Mouse (Mus musculus) heart, postnatal 0 days (tissue): ENCODE results near the gene 4930469K13Rik. TPM values are rescaled to one million over a fixed set of nuclear protein-coding genes. Genes with fewer than 3 reads are reported as not detected.

Experiments
- ATAC-seq: fragments of 200-750 bp; cut with Nextera tagmentation; 2 replicates; pipeline ENCODE4 v1.8.0; 2017; ENCODE audit warnings: low read depth, moderate number of reproducible peaks, moderate library complexity; ENCODE audit not compliant: insufficient read depth
- DNase-seq: peaks from one replicate; pipeline ENCODE4 v3.0.0-alpha.2; 2016; ENCODE audit warnings: low spot score
- H3K27ac ChIP-seq: fragments of 300-500 bp; sonication (generic); 2 replicates; pipeline ENCODE4 v1.5.1; 2014; ENCODE audit warnings: low read depth, mild to moderate bottlenecking
- H3K27me3 ChIP-seq: fragments of 300-500 bp; sonication (generic); 2 replicates; pipeline ENCODE4 v1.6.1; 2014; ENCODE audit warnings: low read length, mixed read lengths; ENCODE audit not compliant: control insufficient read depth, insufficient read depth
- H3K36me3 ChIP-seq: fragments of 300-500 bp; sonication (generic); replicated peaks from 2 replicates; pipeline ENCODE4 v1.6.1; 2014; ENCODE audit warnings: low read length, mixed read lengths; ENCODE audit not compliant: control insufficient read depth, insufficient read depth
- H3K4me1 ChIP-seq: fragments of 300-500 bp; sonication (generic); 2 replicates; pipeline ENCODE4 v1.6.1; 2014; ENCODE audit warnings: antibody characterized with exemption; ENCODE audit not compliant: control insufficient read depth, insufficient read depth
- H3K4me2 ChIP-seq: fragments of 300-500 bp; sonication (generic); 2 replicates; pipeline ENCODE4 v1.6.1; 2014; ENCODE audit warnings: low read depth, mild to moderate bottlenecking, low read length, moderate library complexity
- H3K4me3 ChIP-seq: fragments of 300-500 bp; sonication (generic); 2 replicates; pipeline ENCODE4 v1.5.1; 2014; ENCODE audit warnings: low read depth, low read length
- H3K9ac ChIP-seq: fragments of 300-500 bp; sonication (generic); replicated peaks from 2 replicates; pipeline ENCODE4 v1.6.1; 2014; ENCODE audit warnings: low read depth, low read length, mixed read lengths
- H3K9me3 ChIP-seq: fragments of 300-500 bp; sonication (generic); replicated peaks from 2 replicates; pipeline ENCODE4 v1.6.1; 2016; ENCODE audit warnings: low read length; ENCODE audit not compliant: control insufficient read depth
- CTCF ChIP-seq: IDR thresholded peaks from 2 replicates; pipeline ENCODE4 v1.5.1; 2016; ENCODE audit warnings: antibody characterized with exemption, control low read depth, low read depth
- EP300 ChIP-seq: IDR thresholded peaks from 2 replicates; pipeline ENCODE4 v1.6.1; 2016; ENCODE audit warnings: antibody characterized with exemption, low read depth
- WGBS: fragments of 180-500 bp; shearing (Covaris S2); extraction: QIAGEN DNeasy Blood & Tissue Kit; methylation state at CpG from one replicate; pipeline ENCODE4 v1.1.7; 2014; 5-methylcytosine and 5-hydroxymethylcytosine counted together
- polyA plus RNA-seq: library from polyadenylated mRNA; unstranded; fragments of >200 nt; fragmentation: Nextera tagmentation; extraction: Ambion mirVana; gene quantifications from 2 replicates; pipeline ENCODE4 v1.2.1, GENCODE M21; 2015
- total RNA-seq: library from RNA; depleted of rRNA; stranded (reverse); fragments of >200 nt; gene quantifications from 2 replicates; pipeline ENCODE4 v1.2.3, GENCODE M21; 2014; ENCODE audit warnings: low replicate concordance

The 4930469K13Rik gene
- total and polyA plus RNA-seq, 2 experiments from 2014 or later = not detected

DNA sequence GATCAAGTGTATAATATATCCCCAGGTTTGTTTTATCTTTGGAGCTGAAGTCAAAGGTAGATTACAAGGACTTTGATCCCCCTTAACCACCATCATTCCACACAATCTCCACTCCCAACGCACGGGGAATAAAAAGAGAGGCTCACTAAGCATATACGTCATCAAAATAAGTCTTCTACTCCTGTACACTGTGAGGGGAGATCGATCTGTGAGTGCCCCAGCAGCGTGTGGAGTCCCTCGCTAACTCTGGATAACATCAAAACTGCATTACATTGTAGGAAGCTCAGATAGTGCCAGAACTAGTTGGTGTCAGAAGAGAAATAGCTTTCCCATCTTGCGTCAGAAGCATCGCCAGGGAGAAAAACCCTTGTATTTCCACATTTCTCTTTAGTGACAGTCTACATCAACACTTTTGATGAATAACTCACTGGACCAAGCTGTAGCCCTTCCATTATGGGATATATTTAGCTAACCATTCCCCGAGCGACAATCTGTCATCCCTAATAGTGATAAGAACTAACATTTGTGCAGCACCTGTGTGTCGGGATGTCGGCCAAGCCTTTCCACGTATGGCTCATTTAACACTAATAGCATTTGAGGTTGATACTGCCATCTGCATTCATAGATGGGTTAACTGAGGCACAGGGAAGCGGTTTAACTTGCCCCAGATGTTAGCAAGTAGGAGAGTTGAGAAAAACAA lies 123.9 kb downstream of the 4930469K13Rik start:
- no peak overlapping the region for H3K9ac ChIP-seq
- no peak for DNase-seq
- H3K9me3 ChIP-seq = no peaks in the 10 kb centered on the region
- no peak overlapping the region for H3K4me3 ChIP-seq
- H3K36me3 ChIP-seq = no peaks in the 10 kb centered on the region
- no peak overlapping the region for H3K4me2 ChIP-seq
- no peak for ATAC-seq
- WGBS = 54% methylated on average over 14 of the region's 14 CpGs
- no peaks in the 10 kb centered on the region for H3K4me1 ChIP-seq
- TF ChIP-seq CTCF (no peak), EP300 (no peak)
- H3K27ac ChIP-seq = no peak overlapping the region
- no peaks in the 10 kb centered on the region for H3K27me3 ChIP-seq

DNA sequence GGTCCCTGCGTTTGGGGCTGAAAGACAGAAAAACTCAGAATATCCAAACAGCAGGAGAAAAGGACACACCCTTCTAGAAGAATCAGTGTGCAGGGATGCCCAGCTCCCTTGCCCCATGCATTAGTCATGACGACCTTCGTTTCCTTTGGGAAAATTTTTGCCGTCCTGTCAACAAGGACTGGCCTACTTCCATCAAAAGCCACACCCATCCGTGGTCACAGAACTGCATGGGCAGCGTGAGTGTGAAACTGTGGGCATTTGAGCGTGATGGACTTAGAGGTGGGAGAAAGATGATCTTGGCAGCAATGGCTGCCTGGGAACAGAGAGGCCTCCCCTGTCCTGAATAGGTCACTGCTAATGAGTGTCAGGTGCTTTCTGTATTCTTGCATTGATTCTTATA lies 126.2 kb downstream of the 4930469K13Rik start:
- Histone ChIP-seq H3K27me3 (no peaks in the 10 kb centered on the region), H3K36me3 (no peaks in the 10 kb centered on the region), H3K4me3 (no peak overlapping the region), H3K4me1 (no peaks in the 10 kb centered on the region), H3K27ac (no peak overlapping the region), H3K9me3 (no peaks in the 10 kb centered on the region), H3K9ac (no peak overlapping the region), H3K4me2 (no peak overlapping the region)
- TF ChIP-seq CTCF (no peak), EP300 (no peak)
- ATAC-seq (no peak), DNase-seq (no peak)
- WGBS = 67% methylated on average over 7 of the region's 7 CpGs

GRCm38 (mm10) chr11:33969199-33969598 lies 129.2 kb downstream of the 4930469K13Rik start:
- Histone ChIP-seq H3K27ac (no peak overlapping the region), H3K4me2 (no peak overlapping the region), H3K9ac (no peak overlapping the region), H3K4me3 (no peak overlapping the region), H3K4me1 (no peaks in the 10 kb centered on the region), H3K36me3 (no peaks in the 10 kb centered on the region), H3K9me3 (no peaks in the 10 kb centered on the region), H3K27me3 (no peaks in the 10 kb centered on the region)
- DNase-seq (no peak), ATAC-seq (no peak)
- 68% methylated on average over 3 of the region's 3 CpGs for WGBS
- no peak for TF ChIP-seq CTCF
- no peak for TF ChIP-seq EP300

GRCm38 (mm10) chr11:33967708-33968107 lies 130.6 kb downstream of the 4930469K13Rik start:
- no peaks in the 10 kb centered on the region for H3K36me3 ChIP-seq
- H3K9ac ChIP-seq = no peak overlapping the region
- WGBS = 55% methylated on average over 4 of the region's 4 CpGs
- no peak overlapping the region for H3K27ac ChIP-seq
- DNase-seq (no peak), ATAC-seq (no peak)
- H3K27me3 ChIP-seq = no peaks in the 10 kb centered on the region
- no peak overlapping the region for H3K4me3 ChIP-seq
- no peaks in the 10 kb centered on the region for H3K4me1 ChIP-seq
- no peak overlapping the region for H3K4me2 ChIP-seq
- TF ChIP-seq EP300 (no peak), CTCF (no peak)
- H3K9me3 ChIP-seq = no peaks in the 10 kb centered on the region

- DNase-seq (no peak), ATAC-seq (no peak)
- Histone ChIP-seq H3K9ac (no peak overlapping the region), H3K27me3 (no peaks in the 10 kb centered on the region; the same call in 1 of the 2 replicates), H3K36me3 (no peaks in the 10 kb centered on the region), H3K9me3 (no peaks in the 10 kb centered on the region), H3K4me3 (no peak overlapping the region), H3K27ac (no peak overlapping the region), H3K4me2 (no peak overlapping the region), H3K4me1 (no peaks in the 10 kb centered on the region)
- WGBS = 43% methylated on average over 2 of the region's 2 CpGs
- TF ChIP-seq CTCF (no peak), EP300 (no peak)
These were observed 133.0 kb downstream of the 4930469K13Rik start for GRCm38 (mm10) chr11:33965380-33965779.

GRCm38 (mm10) chr11:33962688-33963407 lies 135.5 kb downstream of the 4930469K13Rik start, which contains the start of gene Kcnmb1:
Kcnmb1 (plus strand) TSS chr11:33963013.
- no peaks in the 10 kb centered on the region for H3K9me3 ChIP-seq
- 0 out of 2 replicates have a peak within 1 kb of the TSS, but pooled peaks have one; percentile 26 for H3K27ac ChIP-seq
- no peaks in the 10 kb centered on the region; the same call in 1 of the 2 replicates for H3K27me3 ChIP-seq
- H3K9ac ChIP-seq = no peak within 1 kb of the TSS
- no peaks in the 10 kb centered on the region for H3K4me1 ChIP-seq
- no peak within 1 kb of the TSS; the same call in 1 of the 2 replicates for H3K4me3 ChIP-seq
- no peak within 1 kb of the TSS for H3K4me2 ChIP-seq
- no peaks in the 10 kb centered on the region for H3K36me3 ChIP-seq
- peak; percentile 69 for ATAC-seq
- TF ChIP-seq EP300 = no peak
- TF ChIP-seq CTCF = no peak
- 12% methylated on average over 6 of the region's 6 CpGs for WGBS
- peak; percentile 12 for DNase-seq
